Mouse (Mus musculus) liver, postnatal 0 days (tissue): ENCODE measurements around the gene Clp1.

Experiments
- CTCF ChIP-seq: sonication (generic); IDR thresholded peaks from 2 replicates; pipeline ENCODE4 v1.5.1; 2016; ENCODE audit warnings: antibody characterized with exemption, low read depth
- EP300 ChIP-seq: IDR thresholded peaks from 2 replicates; pipeline ENCODE4 v1.6.1; 2016; ENCODE audit warnings: antibody characterized with exemption, low read depth, mild to moderate bottlenecking

DNA sequence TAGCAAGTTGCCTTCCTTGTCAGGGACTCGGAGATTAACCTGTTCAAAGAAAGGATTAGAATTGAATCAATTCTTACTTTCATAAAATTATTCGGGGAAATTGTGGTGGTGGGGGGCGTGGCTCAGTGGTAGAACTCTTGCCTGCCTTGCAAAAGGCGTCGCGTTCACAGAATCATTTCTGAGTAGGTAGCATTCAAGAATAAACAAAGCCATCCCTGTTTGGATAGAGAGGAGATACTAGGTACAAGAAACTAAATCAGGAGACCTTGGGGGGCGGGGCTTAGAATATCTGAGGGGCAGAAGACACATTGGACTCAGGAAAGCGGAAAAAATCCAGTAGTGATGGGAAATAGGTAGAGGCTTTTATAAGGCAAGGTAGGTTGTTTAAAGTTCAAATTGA lies 48.1 kb downstream of the Clp1 start, which contains the start of gene Tmx2:
- TF ChIP-seq CTCF (no peak), EP300 (no peak)
